Mouse (Mus musculus): ENCODE results near the gene Syt1. TPM values are rescaled to one million over a fixed set of nuclear protein-coding genes. Genes with fewer than 3 reads are reported as not detected.

Syt1 gene
- polyA plus RNA-seq, 1 experiment from 2014 or later = 0.12 TPM

- Histone ChIP-seq H3K4me2 (replicated peaks; ENCODE audit: low read depth, low read length) (no peak overlapping the region), H3K27me3 (replicated peaks; ENCODE audit: insufficient read depth, low read length) (no peaks in the 10 kb centered on the region), H3K9me3 (ENCODE audit: low read length) (no peaks in the 10 kb centered on the region), H3K4me1 (ENCODE audit: insufficient read depth, low read depth, low read length) (no peaks in the 10 kb centered on the region), H3K36me3 (ENCODE audit: insufficient read depth, low read length) (no peaks in the 10 kb centered on the region), H3K4me3 (ENCODE audit: low read depth, low read length) (no peak overlapping the region), H3K9ac (replicated peaks; ENCODE audit: low read depth) (no peak overlapping the region), H3K27ac (ENCODE audit: low read length) (no peak overlapping the region)
- no peak for DNase-seq (ENCODE audit: low spot score)
- ATAC-seq = no peak
- TF ChIP-seq EP300 (IDR thresholded peaks at IDR 0.05) = no peak
- WGBS = 48% methylated on average over 4 of the region's 4 CpGs
These were observed 353.9 kb downstream of the Syt1 start for GRCm38 (mm10) chr10:108656898-108657297.

- ATAC-seq = no peak
- no peaks in the 10 kb centered on the region for H3K36me3 ChIP-seq (ENCODE audit: insufficient read depth, low read length)
- H3K4me3 ChIP-seq (ENCODE audit: low read depth, low read length) = no peak overlapping the region
- 93% methylated on average over 11 of the region's 11 CpGs for WGBS
- no peak overlapping the region for H3K27ac ChIP-seq (ENCODE audit: low read length)
- no peaks in the 10 kb centered on the region for H3K27me3 ChIP-seq (replicated peaks; ENCODE audit: insufficient read depth, low read length)
- no peaks in the 10 kb centered on the region for H3K9me3 ChIP-seq (ENCODE audit: low read length)
- H3K4me1 ChIP-seq (ENCODE audit: insufficient read depth, low read depth, low read length) = no peaks in the 10 kb centered on the region
- H3K4me2 ChIP-seq (replicated peaks; ENCODE audit: low read depth, low read length) = no peak overlapping the region
- TF ChIP-seq EP300 (IDR thresholded peaks at IDR 0.05) = no peak
- no peak for TF ChIP-seq CTCF (IDR thresholded peaks at IDR 0.05)
- H3K9ac ChIP-seq (replicated peaks; ENCODE audit: low read depth) = no peak overlapping the region
- no peak for DNase-seq (ENCODE audit: low spot score)
These were observed 355.7 kb downstream of the Syt1 start for GRCm38 (mm10) chr10:108655074-108655473.

- no peak for ATAC-seq
- TF ChIP-seq CTCF (IDR thresholded peaks at IDR 0.05) (no peak), EP300 (IDR thresholded peaks at IDR 0.05) (no peak)
- Histone ChIP-seq H3K27ac (ENCODE audit: low read length) (no peak overlapping the region), H3K9ac (replicated peaks; ENCODE audit: low read depth) (no peak overlapping the region), H3K4me3 (ENCODE audit: low read depth, low read length) (no peak overlapping the region), H3K4me2 (replicated peaks; ENCODE audit: low read depth, low read length) (no peak overlapping the region), H3K4me1 (ENCODE audit: insufficient read depth, low read depth, low read length) (no peaks in the 10 kb centered on the region), H3K27me3 (replicated peaks; ENCODE audit: insufficient read depth, low read length) (no peaks in the 10 kb centered on the region), H3K36me3 (ENCODE audit: insufficient read depth, low read length) (no peaks in the 10 kb centered on the region), H3K9me3 (ENCODE audit: low read length) (no peaks in the 10 kb centered on the region)
- WGBS = 46% methylated on average over 8 of the region's 8 CpGs
- no peak for DNase-seq (ENCODE audit: low spot score)
These were observed 358.0 kb downstream of the Syt1 start for GRCm38 (mm10) chr10:108652831-108653230.

- H3K9ac ChIP-seq (replicated peaks; ENCODE audit: low read depth) = no peak overlapping the region
- no peaks in the 10 kb centered on the region for H3K36me3 ChIP-seq (ENCODE audit: insufficient read depth, low read length)
- no peaks in the 10 kb centered on the region for H3K4me1 ChIP-seq (ENCODE audit: insufficient read depth, low read depth, low read length)
- DNase-seq (ENCODE audit: low spot score) = no peak
- no peak overlapping the region for H3K4me3 ChIP-seq (ENCODE audit: low read depth, low read length)
- TF ChIP-seq CTCF (IDR thresholded peaks at IDR 0.05) (no peak), EP300 (IDR thresholded peaks at IDR 0.05) (no peak)
- H3K9me3 ChIP-seq (ENCODE audit: low read length) = no peaks in the 10 kb centered on the region
- no peak for ATAC-seq
- no peak overlapping the region for H3K4me2 ChIP-seq (replicated peaks; ENCODE audit: low read depth, low read length)
- H3K27me3 ChIP-seq (replicated peaks; ENCODE audit: insufficient read depth, low read length) = no peaks in the 10 kb centered on the region
- 65% methylated on average over 8 of the region's 8 CpGs for WGBS
- H3K27ac ChIP-seq (ENCODE audit: low read length) = no peak overlapping the region
These were observed 358.7 kb downstream of the Syt1 start for GRCm38 (mm10) chr10:108652066-108652465.

- H3K9ac ChIP-seq (replicated peaks; ENCODE audit: low read depth) = no peak overlapping the region
- H3K4me3 ChIP-seq (ENCODE audit: low read depth, low read length) = no peak overlapping the region
- TF ChIP-seq EP300 (IDR thresholded peaks at IDR 0.05) = no peak
- no peak for TF ChIP-seq CTCF (IDR thresholded peaks at IDR 0.05)
- no peak overlapping the region for H3K27ac ChIP-seq (ENCODE audit: low read length)
- H3K4me2 ChIP-seq (replicated peaks; ENCODE audit: low read depth, low read length) = no peak overlapping the region
- 71% methylated on average over 7 of the region's 7 CpGs for WGBS
- no peaks in the 10 kb centered on the region for H3K9me3 ChIP-seq (ENCODE audit: low read length)
- no peaks in the 10 kb centered on the region for H3K27me3 ChIP-seq (replicated peaks; ENCODE audit: insufficient read depth, low read length)
- H3K4me1 ChIP-seq (ENCODE audit: insufficient read depth, low read depth, low read length) = no peaks in the 10 kb centered on the region
- H3K36me3 ChIP-seq (ENCODE audit: insufficient read depth, low read length) = no peaks in the 10 kb centered on the region
- DNase-seq (ENCODE audit: low spot score) (no peak), ATAC-seq (no peak)
These were observed 361.6 kb downstream of the Syt1 start for GRCm38 (mm10) chr10:108649174-108649573.

GRCm38 (mm10) chr10:108643915-108644314, 366.9 kb downstream of the Syt1 start:
- no peak for DNase-seq (ENCODE audit: low spot score)
- Histone ChIP-seq H3K4me3 (ENCODE audit: low read depth, low read length) (no peak overlapping the region), H3K27ac (ENCODE audit: low read length) (no peak overlapping the region), H3K9me3 (ENCODE audit: low read length) (no peaks in the 10 kb centered on the region), H3K27me3 (replicated peaks; ENCODE audit: insufficient read depth, low read length) (no peaks in the 10 kb centered on the region), H3K4me1 (ENCODE audit: insufficient read depth, low read depth, low read length) (no peaks in the 10 kb centered on the region), H3K9ac (replicated peaks; ENCODE audit: low read depth) (no peak overlapping the region), H3K36me3 (ENCODE audit: insufficient read depth, low read length) (no peaks in the 10 kb centered on the region), H3K4me2 (replicated peaks; ENCODE audit: low read depth, low read length) (no peak overlapping the region)
- WGBS = 73% methylated on average over 5 of the region's 5 CpGs
- ATAC-seq = no peak
- TF ChIP-seq EP300 (IDR thresholded peaks at IDR 0.05) (no peak), CTCF (IDR thresholded peaks at IDR 0.05) (no peak)

- Histone ChIP-seq H3K27ac (ENCODE audit: low read length) (no peak overlapping the region), H3K4me3 (ENCODE audit: low read depth, low read length) (no peak overlapping the region), H3K27me3 (replicated peaks; ENCODE audit: insufficient read depth, low read length) (no peaks in the 10 kb centered on the region), H3K4me1 (ENCODE audit: insufficient read depth, low read depth, low read length) (no peaks in the 10 kb centered on the region), H3K9ac (replicated peaks; ENCODE audit: low read depth) (no peak overlapping the region), H3K4me2 (replicated peaks; ENCODE audit: low read depth, low read length) (no peak overlapping the region), H3K36me3 (ENCODE audit: insufficient read depth, low read length) (no peaks in the 10 kb centered on the region), H3K9me3 (ENCODE audit: low read length) (no peaks in the 10 kb centered on the region)
- no peak for ATAC-seq
- no peak for TF ChIP-seq CTCF (IDR thresholded peaks at IDR 0.05)
- no peak for TF ChIP-seq EP300 (IDR thresholded peaks at IDR 0.05)
- 75% methylated on average over 5 of the region's 5 CpGs for WGBS
- no peak for DNase-seq (ENCODE audit: low spot score)
These were observed 372.7 kb downstream of the Syt1 start for GRCm38 (mm10) chr10:108638095-108638494.
